Mouse (Mus musculus) bone marrow macrophage, adult 2 months (primary cell): Measurements from ENCODE around the gene Tbc1d25.

Experiments
- CTCF ChIP-seq: IDR thresholded peaks from 2 replicates; pipeline ENCODE4 v1.5.1; 2012; ENCODE audit warnings: low read depth, mild to moderate bottlenecking, low read length, moderate library complexity
- POLR2A ChIP-seq: IDR thresholded peaks from 2 replicates; pipeline ENCODE4 v1.6.1; 2012; ENCODE audit warnings: mild to moderate bottlenecking, low read depth, low read length, borderline replicate concordance

DNA sequence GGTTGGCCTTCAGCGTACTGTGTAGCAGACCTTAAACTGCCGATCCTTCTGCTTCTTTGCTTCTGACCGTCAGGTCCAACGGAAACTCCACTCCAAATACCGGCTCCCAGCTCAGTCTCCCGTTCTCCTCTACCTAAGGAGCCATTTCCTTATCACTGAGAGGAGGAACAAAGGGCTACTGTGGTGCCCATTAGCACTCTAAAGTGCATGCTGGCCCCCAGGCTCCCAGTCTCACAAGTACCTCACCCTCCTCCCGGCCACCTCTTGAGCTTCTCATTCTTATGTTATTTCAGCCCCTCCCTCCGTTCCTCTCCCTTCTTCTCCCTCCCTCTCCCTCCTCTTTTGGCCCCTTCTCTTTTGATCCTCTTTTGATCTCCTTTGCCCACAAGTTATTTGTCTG lies 43.7 kb upstream of the Tbc1d25 start:
- TF ChIP-seq POLR2A (no peak), CTCF (no peak)
